Mouse (Mus musculus) CH12.LX (cell line): Measurements from ENCODE around the gene Csf1. TPM values are rescaled to one million over a fixed set of nuclear protein-coding genes. Genes with fewer than 3 reads are reported as not detected.

Experiments
- DNase-seq: peaks from one replicate; pipeline ENCODE4 v3.0.0-alpha.2; 2013; ENCODE audit errors: extremely low read depth
- H3K27ac ChIP-seq: 2 replicates; pipeline ENCODE4 v1.5.1; 2012; ENCODE audit warnings: low read depth, mild to moderate bottlenecking, control low read depth, moderate library complexity; ENCODE audit not compliant: insufficient read depth
- H3K27me3 ChIP-seq: replicated peaks from 2 replicates; pipeline ENCODE3; 2012; ENCODE audit warnings: inconsistent platforms
- H3K36me3 ChIP-seq, 2 experiments: replicated peaks in 1 of 2; 2 replicates each; pipeline versions ENCODE3 to v1.6.1; 2012; ENCODE audit warnings: inconsistent platforms in 1 of 2, low read length in 1 of 2, mild to moderate bottlenecking in 1 of 2, mixed read lengths in 1 of 2, moderate library complexity in 1 of 2; ENCODE audit not compliant: control insufficient read depth in 1 of 2, insufficient read depth in 1 of 2
- H3K4me1 ChIP-seq, 2 experiments: 2 replicates each; pipeline ENCODE4 v1.6.1; 2012; ENCODE audit warnings: inconsistent platforms in 1 of 2, moderate library complexity in 1 of 2; ENCODE audit not compliant: insufficient read depth in 2 of 2, control insufficient read depth in 1 of 2
- H3K4me2 ChIP-seq: 2 replicates; pipeline ENCODE4 v1.6.1; 2012; ENCODE audit warnings: low read depth, mild to moderate bottlenecking, control low read depth; ENCODE audit not compliant: poor library complexity, insufficient read depth, severe bottlenecking
- H3K4me3 ChIP-seq, 3 experiments: fragments of 150-350 bp in 1 of 3; sonication (generic) in 1 of 3; replicated peaks in 1 of 3; 2 replicates each; pipeline versions ENCODE3 to v1.5.1; 2011 to 2012; ENCODE audit warnings: low read depth in 2 of 3, low read length in 2 of 3, mild to moderate bottlenecking in 2 of 3, moderate library complexity in 2 of 3, control low read depth in 1 of 3, improper control_type of control experiment in 1 of 3, inconsistent platforms in 1 of 3, mixed read lengths in 1 of 3; ENCODE audit not compliant: poor library complexity in 1 of 3
- H3K79me2 ChIP-seq: replicated peaks from 2 replicates; pipeline ENCODE4 v1.6.1; 2012; ENCODE audit warnings: mild to moderate bottlenecking, moderate library complexity; ENCODE audit not compliant: control insufficient read depth, poor library complexity, insufficient read depth, severe bottlenecking; ENCODE audit errors: extremely low read depth
- H3K9ac ChIP-seq: 2 replicates; pipeline ENCODE4 v1.6.1; 2012; ENCODE audit warnings: low read depth, mild to moderate bottlenecking, control low read depth, moderate library complexity; ENCODE audit not compliant: insufficient read depth
- H3K9me3 ChIP-seq: replicated peaks from 2 replicates; pipeline ENCODE3; 2012; ENCODE audit warnings: low read length, inconsistent platforms, mixed read lengths
- CHD1 ChIP-seq: IDR thresholded peaks from 2 replicates; pipeline ENCODE4 v1.6.1; 2012; ENCODE audit warnings: low read depth, low read length, improper control_type of control experiment, inconsistent platforms
- CHD2 ChIP-seq: IDR thresholded peaks from 2 replicates; pipeline ENCODE4 v1.6.1; 2011; ENCODE audit warnings: low read length, improper control_type of control experiment
- CTCF ChIP-seq, 2 experiments: IDR thresholded peaks in 1 of 2; conservative IDR thresholded peaks in 1 of 2; 2 replicates each; pipeline ENCODE4 v1.5.1; 2011 to 2012; ENCODE audit warnings: low read depth in 2 of 2, low read length in 2 of 2, improper control_type of control experiment in 1 of 2, inconsistent platforms in 1 of 2, mild to moderate bottlenecking in 1 of 2, moderate library complexity in 1 of 2
- ELF1 ChIP-seq: IDR thresholded peaks from 2 replicates; pipeline ENCODE4 v1.6.1; 2014; ENCODE audit warnings: low read depth, mild to moderate bottlenecking, inconsistent platforms, low read length, improper control_type of control experiment
- EP300 ChIP-seq: IDR thresholded peaks from 2 replicates; pipeline ENCODE4 v1.6.1; 2011; ENCODE audit warnings: low read length, improper control_type of control experiment
- ETS1 ChIP-seq: conservative IDR thresholded peaks from 2 replicates; pipeline ENCODE4 v1.6.1; 2012; ENCODE audit warnings: low read depth, mild to moderate bottlenecking, inconsistent platforms, low read length, improper control_type of control experiment, moderate library complexity
- GABPA ChIP-seq: IDR thresholded peaks from 2 replicates; pipeline ENCODE4 v1.6.1; 2012; ENCODE audit warnings: low read depth, low read length, improper control_type of control experiment, inconsistent platforms; ENCODE audit not compliant: insufficient replicate concordance
- HCFC1 ChIP-seq: IDR thresholded peaks from 2 replicates; pipeline ENCODE4 v1.6.1; 2012; ENCODE audit warnings: low read depth, mild to moderate bottlenecking, inconsistent platforms, low read length, improper control_type of control experiment
- JUN ChIP-seq: IDR thresholded peaks from 2 replicates; pipeline ENCODE4 v1.6.1; 2011; ENCODE audit warnings: low read depth, mild to moderate bottlenecking, low read length, improper control_type of control experiment, moderate library complexity; ENCODE audit not compliant: insufficient read depth
- KAT2A ChIP-seq: IDR thresholded peaks from 2 replicates; pipeline ENCODE4 v1.6.1; 2012; ENCODE audit warnings: low read length, improper control_type of control experiment, inconsistent platforms; ENCODE audit not compliant: insufficient replicate concordance
- MAFK ChIP-seq: IDR thresholded peaks from 2 replicates; pipeline ENCODE4 v1.6.1; 2011; ENCODE audit warnings: low read length, improper control_type of control experiment; ENCODE audit not compliant: insufficient replicate concordance
- MAX ChIP-seq: IDR thresholded peaks from 2 replicates; pipeline ENCODE4 v1.6.1; 2011; ENCODE audit warnings: low read length, improper control_type of control experiment
- MAZ ChIP-seq: IDR thresholded peaks from 2 replicates; pipeline ENCODE4 v1.6.1; 2012; ENCODE audit warnings: low read depth, mild to moderate bottlenecking, inconsistent platforms, low read length, improper control_type of control experiment, moderate library complexity
- MYC ChIP-seq: IDR thresholded peaks from 2 replicates; pipeline ENCODE4 v1.6.1; 2011; ENCODE audit warnings: low read depth, mild to moderate bottlenecking, improper control_type of control experiment, low read length
- NELFE ChIP-seq: IDR thresholded peaks from 2 replicates; pipeline ENCODE4 v1.6.1; 2011; ENCODE audit warnings: low read depth, low read length, improper control_type of control experiment
- PAX5 ChIP-seq: IDR thresholded peaks from 2 replicates; pipeline ENCODE4 v1.6.1; 2012; ENCODE audit warnings: low read length, inconsistent platforms, mixed read lengths
- POLR2A ChIP-seq: IDR thresholded peaks from 2 replicates; pipeline ENCODE4 v1.6.1; 2011; ENCODE audit warnings: low read depth, mild to moderate bottlenecking, improper control_type of control experiment, low read length
- POLR2AphosphoS2 ChIP-seq: IDR thresholded peaks from 2 replicates; pipeline ENCODE4 v1.6.1; 2011; ENCODE audit warnings: low read depth, low read length, improper control_type of control experiment
- RAD21 ChIP-seq: IDR thresholded peaks from 2 replicates; pipeline ENCODE4 v1.6.1; 2011; ENCODE audit warnings: low read depth, mild to moderate bottlenecking, low read length, improper control_type of control experiment, moderate library complexity
- SIN3A ChIP-seq: IDR thresholded peaks from 2 replicates; pipeline ENCODE4 v1.6.1; 2012; ENCODE audit warnings: low read length, improper control_type of control experiment, inconsistent platforms
- SMC3 ChIP-seq: IDR thresholded peaks from 2 replicates; pipeline ENCODE4 v1.6.1; 2011; ENCODE audit warnings: low read depth, low read length, improper control_type of control experiment
- TCF12 ChIP-seq: IDR thresholded peaks from 2 replicates; pipeline ENCODE4 v1.6.1; 2014; ENCODE audit warnings: low read depth, mild to moderate bottlenecking, inconsistent platforms, low read length, improper control_type of control experiment
- UBTF ChIP-seq: IDR thresholded peaks from 2 replicates; pipeline ENCODE4 v1.6.1; 2012; ENCODE audit warnings: low read depth, mild to moderate bottlenecking, inconsistent platforms, low read length, improper control_type of control experiment, moderate library complexity
- USF1 ChIP-seq: IDR thresholded peaks from 2 replicates; pipeline ENCODE4 v1.6.1; 2014; ENCODE audit warnings: low read depth, mild to moderate bottlenecking, inconsistent platforms, low read length, improper control_type of control experiment
- USF2 ChIP-seq: conservative IDR thresholded peaks from 2 replicates; pipeline ENCODE4 v1.6.1; 2011; ENCODE audit warnings: low read depth, low read length, improper control_type of control experiment
- ZMIZ1 ChIP-seq: IDR thresholded peaks from 2 replicates; pipeline ENCODE4 v1.6.1; 2012; ENCODE audit warnings: low read depth, mild to moderate bottlenecking, inconsistent platforms, low read length, improper control_type of control experiment
- ZNF384 ChIP-seq: IDR thresholded peaks from 2 replicates; pipeline ENCODE4 v1.6.1; 2012; ENCODE audit warnings: low read depth, low read length, improper control_type of control experiment, inconsistent platforms
- dilution Hi-C: fragments of 300-500 bp; cut with MboI; formaldehyde crosslinking; loops from 2 replicates; pipeline ENCODE4 v1.14.3; 2020; ENCODE audit warnings: low sequenced_read_pairs; ENCODE audit not compliant: extremely low pct_unique_long_range_greater_than_20kb, extremely low pct_ligation_motif_present
- in situ Hi-C: fragments of 300-500 bp; cut with MboI; formaldehyde crosslinking; loops from 3 replicates; pipeline ENCODE4 v1.14.3; 2019; ENCODE audit warnings: low sequenced_read_pairs, low pct_ligation_motif_present, low pct_unique_long_range_greater_than_20kb, mixed read lengths
- polyA plus RNA-seq: library from polyadenylated mRNA; unstranded; fragments of >175 nt; gene quantifications from 2 replicates; pipeline ENCODE4 v1.2.1, GENCODE M21; 2012; ENCODE audit warnings: low read depth; ENCODE audit not compliant: insufficient read length
- total RNA-seq, 2 experiments: library from RNA; depleted of rRNA; stranded (reverse); fragments of 300-350 nt in 1 of 2; fragments of >200 nt in 1 of 2; gene quantifications; 2 replicates each; pipeline ENCODE4 v1.2.3; 2012 to 2014

Gene Csf1
- total and polyA plus RNA-seq, 3 experiments, result 2.5 to 17.4 (median 2.9) TPM

GRCm38 (mm10) chr3:107706164-107706563, 54.1 kb downstream of the Csf1 start:
- H3K36me3 ChIP-seq, result no peaks in the 10 kb centered on the region
- peaks cover 7 to 41% of the 10 kb centered on the region in 2 experiments for H3K4me1 ChIP-seq
- H3K9ac ChIP-seq, result no peak overlapping the region
- no peak overlapping the region for H3K4me2 ChIP-seq
- no peaks in the 10 kb centered on the region for H3K27me3 ChIP-seq
- DNase-seq, result peak; percentile 30
- in situ Hi-C loops, result loop anchor here (10.0 kb wide), 1 partner anchor 49 kb away; no protein-coding TSS in a partner anchor
- dilution Hi-C loops, result no loop called here
- H3K4me3 ChIP-seq, result no peak overlapping the region
- no peaks in the 10 kb centered on the region for H3K9me3 ChIP-seq
- H3K79me2 ChIP-seq, result no peaks in the 10 kb centered on the region
- TF ChIP-seq MAZ (no peak), KAT2A (no peak), SMC3 (no peak), USF2 (no peak), RAD21 (no peak), EP300 (peak; percentile 77), POLR2AphosphoS2 (no peak), ELF1 (no peak), ETS1 (peak; percentile 38), CHD1 (no peak), CTCF (conservative IDR thresholded peaks at IDR 0.05 in 1 of 2, IDR thresholded peaks at IDR 0.05 in 1 of 2; ENCODE audit: low read depth in 2 of 2, low read length in 2 of 2) (no peak), ZNF384 (no peak), GABPA (no peak), TCF12 (no peak), PAX5 (no peak), UBTF (no peak), POLR2A (no peak), NELFE (no peak), SIN3A (no peak), CHD2 (no peak), MAFK (0 out of 2 replicates have a peak, but pooled peaks have one; percentile 18), HCFC1 (no peak), ZMIZ1 (no peak), MAX (no peak), USF1 (no peak), MYC (no peak), JUN (no peak)
- H3K27ac ChIP-seq, result no peak overlapping the region
